Mouse (Mus musculus): Measurements from ENCODE around the gene Pxmp4.

- peak; percentile 26; the same call in 1 of the 2 replicates for TF ChIP-seq CTCF (IDR thresholded peaks at IDR 0.05; ENCODE audit: extremely low read depth, insufficient read length, insufficient replicate concordance, low read depth, low read length)
- TF ChIP-seq POLR2A (IDR thresholded peaks at IDR 0.05; ENCODE audit: low read depth, low read length), result no peak
Observed at GRCm38 (mm10) chr2:154539720-154540119, 63.8 kb downstream of the Pxmp4 start.
